Mouse (Mus musculus) cerebral cortex, adult 2 months (tissue): ENCODE data around the gene Reps2.

Experiments
- WGBS: fragments of 180-500 bp; shearing (Covaris S2); methylation state at CpG from one replicate; pipeline ENCODE4 v1.1.7; 2018; 5-methylcytosine and 5-hydroxymethylcytosine counted together

Reps2 gene

GRCm38 (mm10) chrX:162470213-162470612 is 173.2 kb downstream of the Reps2 start:
- 66% methylated on average over 3 of the region's 3 CpGs for WGBS

- WGBS, result 31% methylated on average over 5 of the region's 5 CpGs
Measured at GRCm38 (mm10) chrX:162462156-162462555, 181.3 kb downstream of the Reps2 start.

GRCm38 (mm10) chrX:162456445-162456844 is 187.0 kb downstream of the Reps2 start:
- WGBS, result 83% methylated on average over 1 of the region's 1 CpGs

GRCm38 (mm10) chrX:162455364-162455763 is 188.1 kb downstream of the Reps2 start:
- WGBS, result 95% methylated on average over 1 of the region's 1 CpGs

GRCm38 (mm10) chrX:162453821-162454402 is 189.5 kb downstream of the Reps2 start:
- 60% methylated on average over 7 of the region's 7 CpGs for WGBS

GRCm38 (mm10) chrX:162447974-162448373 is 195.5 kb downstream of the Reps2 start:
- WGBS, result 50% methylated on average over 6 of the region's 6 CpGs

- 96% methylated on average over 2 of the region's 2 CpGs for WGBS
Measured at GRCm38 (mm10) chrX:162446678-162447318, 196.7 kb downstream of the Reps2 start.

GRCm38 (mm10) chrX:162443387-162443786 is 200.1 kb downstream of the Reps2 start:
- 86% methylated on average over 1 of the region's 1 CpGs for WGBS

GRCm38 (mm10) chrX:162442970-162443369 is 200.5 kb downstream of the Reps2 start:
- WGBS, result 59% methylated on average over 1 of the region's 1 CpGs

GRCm38 (mm10) chrX:162432776-162433543 is 210.5 kb downstream of the Reps2 start:
- 88% methylated on average over 5 of the region's 5 CpGs for WGBS

- WGBS, result 47% methylated on average over 3 of the region's 3 CpGs
Measured at GRCm38 (mm10) chrX:162427698-162428097, 215.8 kb downstream of the Reps2 start.

- WGBS, result 62% methylated on average over 3 of the region's 3 CpGs
Measured at GRCm38 (mm10) chrX:162419431-162419830, 224.0 kb downstream of the Reps2 start.

GRCm38 (mm10) chrX:162413124-162413523 is 230.3 kb downstream of the Reps2 start:
- WGBS, result 45% methylated on average over 2 of the region's 2 CpGs

- WGBS, result 69% methylated on average over 4 of the region's 4 CpGs
Measured at GRCm38 (mm10) chrX:162407291-162407690, 236.2 kb downstream of the Reps2 start.

- 62% methylated on average over 3 of the region's 3 CpGs for WGBS
Measured at GRCm38 (mm10) chrX:162402487-162402886, 241.0 kb downstream of the Reps2 start.

GRCm38 (mm10) chrX:162380730-162381129 is 262.7 kb downstream of the Reps2 start:
- WGBS, result 76% methylated on average over 1 of the region's 1 CpGs

- 74% methylated on average over 2 of the region's 2 CpGs for WGBS
Measured at GRCm38 (mm10) chrX:162363206-162363605, 280.2 kb downstream of the Reps2 start.
